Mouse (Mus musculus) lung, postnatal 14 days (tissue): ENCODE measurements around the gene Tmem18.

Source experiments
- DNase-seq: peaks from one replicate; pipeline ENCODE4 v3.0.0; 2021

Tmem18 gene

DNA sequence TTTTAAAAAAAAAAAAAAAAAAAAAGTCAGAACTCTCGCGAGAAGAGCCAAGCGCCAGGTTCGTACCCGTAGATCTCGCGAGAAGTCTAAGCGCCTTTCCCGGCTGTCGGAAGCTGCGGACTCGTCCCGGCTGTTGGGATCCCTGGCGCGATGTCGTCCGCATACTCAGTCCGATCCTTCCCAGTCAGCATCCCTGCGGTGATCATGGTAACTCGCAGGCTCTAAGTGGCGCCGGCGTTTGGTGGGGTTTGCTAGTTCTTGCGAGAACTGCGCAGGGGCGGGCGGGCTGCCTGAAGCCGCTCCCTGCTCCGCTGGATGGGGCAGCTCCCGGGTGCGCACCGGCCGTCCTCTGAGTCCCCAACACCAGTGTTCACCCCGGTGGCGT is at the start of gene Tmem18:
TSS of gene Tmem18 (plus strand) at position 71 of the 385 bp plus-strand sequence.
- peak; percentile 83 for DNase-seq

DNA sequence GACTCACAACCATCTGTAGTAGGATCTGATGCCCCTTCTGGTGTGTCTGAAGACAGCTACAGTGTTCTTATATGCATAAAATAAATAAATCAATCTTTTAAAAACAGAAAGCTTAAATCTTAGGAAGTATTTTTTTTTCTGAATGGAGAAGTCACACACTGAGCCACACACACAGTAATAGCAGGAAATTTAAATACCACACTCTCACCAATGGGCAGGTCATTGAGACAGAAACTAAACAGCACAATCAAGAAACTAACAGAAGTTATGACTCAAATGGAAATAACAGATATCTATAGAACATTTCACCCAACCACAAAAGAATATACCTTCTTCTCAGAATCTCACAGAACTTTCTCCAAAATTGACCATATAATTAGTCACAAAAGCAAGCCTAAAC is 26.9 kb upstream of the Tmem18 start:
- DNase-seq: no peak

DNA sequence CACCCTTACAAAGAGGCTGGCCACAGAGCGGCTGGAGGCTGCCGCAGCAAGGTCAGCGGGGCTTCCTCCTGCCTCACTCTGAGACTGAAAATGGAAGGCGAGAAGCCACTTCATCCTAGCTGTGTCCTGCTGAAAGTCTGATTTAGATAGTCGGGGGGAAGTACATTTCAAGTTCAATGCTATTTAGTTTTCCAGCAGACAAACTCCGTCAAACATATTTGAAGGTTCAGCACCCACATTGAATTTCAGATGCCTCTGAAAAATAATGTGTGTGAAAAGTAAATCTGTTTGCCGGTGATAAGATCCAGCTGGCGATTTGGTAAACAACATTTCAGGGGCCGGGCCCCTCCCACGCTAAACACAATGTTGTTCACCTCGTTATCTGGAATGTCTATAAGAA is 22.8 kb upstream of the Tmem18 start:
- peak; percentile 10 for DNase-seq

DNA sequence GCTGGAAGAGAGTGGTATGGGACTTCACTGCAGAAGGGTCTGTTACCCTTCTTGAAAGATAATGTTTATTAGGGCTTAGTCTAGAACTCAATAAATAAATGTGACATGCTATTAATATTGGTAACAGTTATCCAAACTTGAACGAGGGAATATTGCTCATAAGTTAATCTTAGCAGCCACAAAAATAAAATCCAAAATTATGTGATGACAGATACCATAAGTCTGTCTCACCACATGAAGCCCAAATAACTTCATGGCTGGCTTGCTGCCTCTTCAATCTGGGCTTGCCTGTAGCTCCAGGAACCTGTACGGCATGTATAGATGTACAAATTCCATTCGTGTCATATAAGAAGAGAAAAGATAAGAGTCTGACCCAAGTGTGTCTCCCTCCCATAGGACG is 12.2 kb upstream of the Tmem18 start:
- DNase-seq: no peak

DNA sequence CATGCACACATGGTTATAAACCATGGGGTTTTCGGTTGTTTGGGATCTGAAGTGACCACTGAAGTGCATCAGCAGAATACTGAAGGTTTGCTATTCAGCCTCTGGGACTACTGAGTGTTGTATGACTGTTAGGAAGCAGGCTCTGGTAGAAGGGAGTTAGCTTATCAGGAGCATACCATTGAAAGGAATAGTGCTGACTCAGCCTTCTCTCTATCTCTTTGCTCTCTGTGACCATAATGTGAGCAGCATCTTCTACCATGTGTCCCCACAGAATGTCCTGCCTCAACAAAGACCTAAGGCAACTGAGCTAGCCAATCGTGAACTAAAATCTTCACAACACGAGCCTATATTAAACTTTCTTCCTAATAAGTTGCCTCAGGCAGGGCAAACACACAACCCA is 8.3 kb upstream of the Tmem18 start:
- no peak for DNase-seq

- peak; percentile 75 for DNase-seq
Measured at GRCm38 (mm10) chr12:30578019-30578418, 6.2 kb upstream of the Tmem18 start.

DNA sequence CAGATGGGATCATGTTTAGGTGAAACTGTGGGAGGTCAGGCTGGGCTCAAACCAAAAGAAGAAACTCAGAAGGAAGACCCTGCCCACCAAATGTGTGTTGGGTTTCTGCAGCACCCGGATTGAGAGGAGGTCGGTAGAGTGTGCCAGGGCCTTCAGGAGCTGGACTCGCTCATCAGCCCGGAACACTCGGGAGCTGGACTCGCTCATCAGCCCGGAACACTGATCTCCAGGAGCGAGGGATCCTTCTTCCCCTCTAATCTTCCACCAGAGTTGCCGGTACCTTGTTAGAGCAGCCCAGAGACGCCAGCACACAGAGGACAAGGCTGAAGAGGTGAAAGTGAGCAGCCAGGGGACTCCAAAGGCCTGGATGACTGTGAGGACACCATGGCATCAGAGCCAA is 2.9 kb upstream of the Tmem18 start:
- DNase-seq: no peak

GRCm38 (mm10) chr12:30583586-30584355 is 455 bp upstream of the Tmem18 start:
- DNase-seq: no peak

- no peak for DNase-seq
Measured at GRCm38 (mm10) chr12:30584863-30585262, 637 bp downstream of the Tmem18 start.

DNA sequence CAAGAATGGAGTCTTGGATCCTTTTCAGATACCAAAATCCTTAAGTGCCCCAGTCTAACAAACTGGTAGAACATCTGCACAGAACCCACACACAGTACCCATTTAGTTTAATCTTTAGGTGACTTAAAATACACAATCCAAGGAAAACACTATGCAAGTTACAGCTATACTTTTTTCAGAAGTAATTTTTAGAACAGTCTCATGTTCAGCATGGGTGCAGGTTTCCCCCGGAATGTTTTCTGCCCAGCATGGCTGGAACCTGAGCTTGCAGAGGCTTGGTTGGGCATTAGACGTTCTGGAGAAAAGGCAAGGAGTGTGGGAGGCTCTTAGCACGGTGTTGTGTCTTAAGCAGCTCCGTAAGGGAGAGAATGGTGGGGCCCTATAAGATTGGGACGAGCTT is 7.6 kb downstream of the Tmem18 start:
- DNase-seq: no peak

DNA sequence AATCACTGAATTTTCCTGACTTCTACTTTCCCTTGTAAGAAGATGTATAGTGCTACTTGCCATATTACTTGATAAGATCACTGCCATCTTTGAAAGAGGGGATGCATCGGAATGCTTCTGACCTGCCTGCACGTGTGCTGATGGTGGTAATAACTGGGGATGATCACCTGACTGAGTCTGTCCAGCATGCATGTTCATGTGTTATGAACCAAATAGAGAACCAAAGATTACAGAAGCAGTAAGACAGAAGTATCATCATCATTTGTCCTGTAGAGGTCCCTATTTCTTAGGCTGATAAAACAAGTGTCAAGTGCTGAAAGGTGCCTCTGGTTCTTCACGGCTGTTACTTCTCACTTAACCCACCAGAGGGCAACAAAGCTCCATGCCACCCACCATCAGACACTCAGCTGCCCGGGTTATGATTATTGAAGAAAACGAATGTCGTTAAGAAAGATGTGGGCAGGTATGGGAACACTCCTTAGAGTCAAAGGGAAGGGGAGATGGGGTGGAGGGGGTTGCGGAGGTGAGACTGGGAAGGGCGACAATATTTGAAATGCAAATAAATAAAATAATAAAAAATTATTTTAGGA is 12.7 kb downstream of the Tmem18 start:
- DNase-seq: peak; percentile 53

GRCm38 (mm10) chr12:30598955-30599354 is 14.7 kb downstream of the Tmem18 start:
- no peak for DNase-seq

- DNase-seq: no peak
Measured at GRCm38 (mm10) chr12:30599474-30599873, 15.2 kb downstream of the Tmem18 start.

- DNase-seq: no peak
Measured at GRCm38 (mm10) chr12:30599997-30600396, 15.8 kb downstream of the Tmem18 start.

- DNase-seq: no peak
Measured at GRCm38 (mm10) chr12:30604012-30604411, 19.8 kb downstream of the Tmem18 start.

- DNase-seq: no peak
Measured at GRCm38 (mm10) chr12:30604876-30605275, 20.6 kb downstream of the Tmem18 start.

DNA sequence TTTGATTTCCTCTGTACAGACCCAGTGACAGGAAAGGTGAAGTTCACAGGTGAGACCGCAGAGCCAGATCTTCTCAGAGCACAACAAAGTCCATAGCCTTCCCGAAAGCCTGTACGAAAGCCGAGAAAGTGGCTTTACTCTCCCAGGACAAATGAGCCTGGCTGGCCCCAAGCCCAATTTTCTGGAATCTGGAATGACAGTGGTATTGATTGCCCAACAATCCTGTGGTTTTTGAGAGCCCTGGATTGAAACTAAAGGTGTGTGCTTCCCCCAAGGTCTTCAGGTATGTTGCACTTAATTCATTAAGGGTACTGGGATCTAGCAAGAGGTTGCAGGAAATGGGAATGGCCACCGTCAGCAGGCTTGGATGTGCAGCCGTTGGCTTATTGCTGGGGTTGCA is 21.7 kb downstream of the Tmem18 start:
- peak; percentile 36 for DNase-seq

- DNase-seq: no peak
Measured at GRCm38 (mm10) chr12:30606743-30607142, 22.5 kb downstream of the Tmem18 start.

DNA sequence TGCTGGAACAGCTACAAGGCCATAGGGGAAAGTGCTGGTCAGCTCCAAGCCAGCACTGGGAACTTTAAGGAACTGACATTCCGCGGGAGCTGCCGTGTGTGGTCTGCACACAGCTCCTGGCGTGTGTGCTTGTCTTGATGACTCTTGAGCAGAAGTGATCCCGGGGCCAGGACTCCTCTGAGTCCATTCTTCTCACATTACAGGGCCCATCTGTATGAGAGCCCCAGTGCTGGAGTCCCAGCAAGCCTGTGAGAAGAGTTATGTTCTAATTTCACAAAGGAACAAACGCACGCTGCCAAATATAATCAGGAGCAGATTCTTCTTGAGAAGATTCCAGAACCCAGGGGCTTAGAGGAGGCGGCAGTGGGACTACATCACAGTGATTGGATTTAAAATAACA is 34.2 kb downstream of the Tmem18 start:
- DNase-seq: peak; percentile 12

- DNase-seq: peak; percentile 3
Measured at GRCm38 (mm10) chr12:30628466-30628865, 44.2 kb downstream of the Tmem18 start.

GRCm38 (mm10) chr12:30634534-30634933 is 50.3 kb downstream of the Tmem18 start:
- no peak for DNase-seq
